Mouse (Mus musculus): ENCODE data around the gene Hnrnpa1. TPM values are rescaled to one million over a fixed set of nuclear protein-coding genes. Genes with fewer than 3 reads are reported as not detected.

Hnrnpa1 gene
- polyA plus RNA-seq, 1 experiment from 2014 or later = 457 TPM

GRCm38 (mm10) chr15:103214149-103214548 lies 26.1 kb upstream of the Hnrnpa1 start:
- ATAC-seq (ENCODE audit: insufficient number of reproducible peaks, insufficient read depth, low FRiP score, low read depth) = no peak
- Histone ChIP-seq H3K27me3 (ENCODE audit: control insufficient read depth, insufficient read depth, low read length) (no peaks in the 10 kb centered on the region), H3K9ac (ENCODE audit: low read length) (peak overlapping the region; percentile 61), H3K9me3 (ENCODE audit: control insufficient read depth, low read length) (no peaks in the 10 kb centered on the region), H3K4me1 (ENCODE audit: control insufficient read depth in 2 of 2, insufficient read depth in 2 of 2, low read length in 2 of 2) (peaks cover 13 to 20% of the 10 kb centered on the region in 2 experiments), H3K4me2 (ENCODE audit: low read length) (peak overlapping the region; percentile 78), H3K4me3 (ENCODE audit: control insufficient read depth in 1 of 2, insufficient read depth in 1 of 2, low read depth in 1 of 2, low read length in 2 of 2) (peak overlapping the region in 1 of 2 experiments; percentile 23; a peak in 3 of 4 replicates), H3K36me3 (ENCODE audit: control insufficient read depth, insufficient read depth, low read length) (peaks cover 42% of the 10 kb centered on the region), H3K27ac (replicated peaks in 1 of 2; ENCODE audit: control insufficient read depth in 1 of 2, insufficient read depth in 1 of 2, low read depth in 2 of 2, low read length in 2 of 2) (peak overlapping the region; percentile 46 to 75)
- WGBS = 17% methylated on average over 2 of the region's 2 CpGs

GRCm38 (mm10) chr15:103214971-103215907 lies 25.0 kb upstream of the Hnrnpa1 start:
- peak; percentile 89 for ATAC-seq (ENCODE audit: insufficient number of reproducible peaks, insufficient read depth, low FRiP score, low read depth)
- WGBS = 2% methylated on average over 15 of the region's 15 CpGs

GRCm38 (mm10) chr15:103216052-103216451 lies 24.2 kb upstream of the Hnrnpa1 start:
- Histone ChIP-seq H3K4me1 (ENCODE audit: control insufficient read depth in 2 of 2, insufficient read depth in 2 of 2, low read length in 2 of 2) (peaks cover 13 to 29% of the 10 kb centered on the region in 2 experiments), H3K9ac (ENCODE audit: low read length) (peak overlapping the region; percentile 75)

More at GRCm38 (mm10) chr15:103214971-103215907, 25.0 kb upstream of the Hnrnpa1 start:
- H3K4me2 ChIP-seq (ENCODE audit: low read length) = peak overlapping the region; percentile 78
- peak overlapping the region; percentile 75 for H3K9ac ChIP-seq (ENCODE audit: low read length)
- no peaks in the 10 kb centered on the region for H3K9me3 ChIP-seq (ENCODE audit: control insufficient read depth, low read length)
- no peaks in the 10 kb centered on the region for H3K27me3 ChIP-seq (ENCODE audit: control insufficient read depth, insufficient read depth, low read length)
- H3K27ac ChIP-seq (replicated peaks in 1 of 2; ENCODE audit: control insufficient read depth in 1 of 2, insufficient read depth in 1 of 2, low read depth in 2 of 2, low read length in 2 of 2) = peak overlapping the region; percentile 87 to 96
- peak overlapping the region; percentile 42 to 50 for H3K4me3 ChIP-seq (ENCODE audit: control insufficient read depth in 1 of 2, insufficient read depth in 1 of 2, low read depth in 1 of 2, low read length in 2 of 2)
- H3K4me1 ChIP-seq (ENCODE audit: control insufficient read depth in 2 of 2, insufficient read depth in 2 of 2, low read length in 2 of 2) = peaks cover 13 to 21% of the 10 kb centered on the region in 2 experiments
- H3K36me3 ChIP-seq (ENCODE audit: control insufficient read depth, insufficient read depth, low read length) = peaks cover 31% of the 10 kb centered on the region

GRCm38 (mm10) chr15:103220785-103221184 lies 19.4 kb upstream of the Hnrnpa1 start:
- peak overlapping the region; percentile 70 to 88 for H3K27ac ChIP-seq (replicated peaks in 1 of 2; ENCODE audit: control insufficient read depth in 1 of 2, insufficient read depth in 1 of 2, low read depth in 2 of 2, low read length in 2 of 2)
- H3K36me3 ChIP-seq (ENCODE audit: control insufficient read depth, insufficient read depth, low read length) = 0 out of 2 replicates have a peak, but pooled peaks cover 2% of the 10 kb centered on the region
- no peak overlapping the region for H3K4me3 ChIP-seq (ENCODE audit: control insufficient read depth in 1 of 2, insufficient read depth in 1 of 2, low read depth in 1 of 2, low read length in 2 of 2)
- peaks cover 5 to 27% of the 10 kb centered on the region in 2 experiments for H3K4me1 ChIP-seq (ENCODE audit: control insufficient read depth in 2 of 2, insufficient read depth in 2 of 2, low read length in 2 of 2)
- H3K9ac ChIP-seq (ENCODE audit: low read length) = peak overlapping the region; percentile 42
- H3K27me3 ChIP-seq (ENCODE audit: control insufficient read depth, insufficient read depth, low read length) = no peaks in the 10 kb centered on the region
- ATAC-seq (ENCODE audit: insufficient number of reproducible peaks, insufficient read depth, low FRiP score, low read depth) = 0 out of 2 replicates have a peak, but pooled peaks have one; percentile 30
- H3K4me2 ChIP-seq (ENCODE audit: low read length) = peak overlapping the region; percentile 48
- H3K9me3 ChIP-seq (ENCODE audit: control insufficient read depth, low read length) = no peaks in the 10 kb centered on the region
- 5% methylated on average over 3 of the region's 3 CpGs for WGBS

More at GRCm38 (mm10) chr15:103216052-103216451, 24.2 kb upstream of the Hnrnpa1 start:
- peak overlapping the region; percentile 87 to 96 for H3K27ac ChIP-seq (replicated peaks in 1 of 2; ENCODE audit: control insufficient read depth in 1 of 2, insufficient read depth in 1 of 2, low read depth in 2 of 2, low read length in 2 of 2)
- no peaks in the 10 kb centered on the region for H3K9me3 ChIP-seq (ENCODE audit: control insufficient read depth, low read length)
- WGBS = 53% methylated on average over 2 of the region's 2 CpGs
- no peaks in the 10 kb centered on the region for H3K27me3 ChIP-seq (ENCODE audit: control insufficient read depth, insufficient read depth, low read length)
- peaks cover 23% of the 10 kb centered on the region for H3K36me3 ChIP-seq (ENCODE audit: control insufficient read depth, insufficient read depth, low read length)
- no peak overlapping the region; a peak in 1 of 4 replicates for H3K4me3 ChIP-seq (ENCODE audit: control insufficient read depth in 1 of 2, insufficient read depth in 1 of 2, low read depth in 1 of 2, low read length in 2 of 2)
- ATAC-seq (ENCODE audit: insufficient number of reproducible peaks, insufficient read depth, low FRiP score, low read depth) = no peak
- peak overlapping the region; percentile 78 for H3K4me2 ChIP-seq (ENCODE audit: low read length)

GRCm38 (mm10) chr15:103221386-103221785 lies 18.8 kb upstream of the Hnrnpa1 start:
- peak overlapping the region; percentile 70 to 88 for H3K27ac ChIP-seq (replicated peaks in 1 of 2; ENCODE audit: control insufficient read depth in 1 of 2, insufficient read depth in 1 of 2, low read depth in 2 of 2, low read length in 2 of 2)
- H3K4me3 ChIP-seq (ENCODE audit: control insufficient read depth in 1 of 2, insufficient read depth in 1 of 2, low read depth in 1 of 2, low read length in 2 of 2) = no peak overlapping the region
- peak overlapping the region; percentile 48 for H3K4me2 ChIP-seq (ENCODE audit: low read length)
- peaks cover 0 to 22% of the 10 kb centered on the region in 2 experiments; a peak in 3 of 4 replicates for H3K4me1 ChIP-seq (ENCODE audit: control insufficient read depth in 2 of 2, insufficient read depth in 2 of 2, low read length in 2 of 2)
- peak overlapping the region; percentile 42 for H3K9ac ChIP-seq (ENCODE audit: low read length)
- 0 out of 2 replicates have a peak, but pooled peaks cover 2% of the 10 kb centered on the region for H3K36me3 ChIP-seq (ENCODE audit: control insufficient read depth, insufficient read depth, low read length)
- whole genome bisulfite sequencing = 75% methylated on average over 1 of the region's 1 CpGs
- ATAC-seq (ENCODE audit: insufficient number of reproducible peaks, insufficient read depth, low FRiP score, low read depth) = no peak
- no peaks in the 10 kb centered on the region for H3K9me3 ChIP-seq (ENCODE audit: control insufficient read depth, low read length)
- H3K27me3 ChIP-seq (ENCODE audit: control insufficient read depth, insufficient read depth, low read length) = no peaks in the 10 kb centered on the region

GRCm38 (mm10) chr15:103224161-103224560 lies 16.1 kb upstream of the Hnrnpa1 start:
- no peaks in the 10 kb centered on the region for H3K9me3 ChIP-seq (ENCODE audit: control insufficient read depth, low read length)
- no peak overlapping the region for H3K4me2 ChIP-seq (ENCODE audit: low read length)
- peaks cover 0 to 34% of the 10 kb centered on the region in 2 experiments; a peak in 3 of 4 replicates for H3K4me1 ChIP-seq (ENCODE audit: control insufficient read depth in 2 of 2, insufficient read depth in 2 of 2, low read length in 2 of 2)
- WGBS = 80% methylated on average over 2 of the region's 2 CpGs
- no peak overlapping the region for H3K4me3 ChIP-seq (ENCODE audit: control insufficient read depth in 1 of 2, insufficient read depth in 1 of 2, low read depth in 1 of 2, low read length in 2 of 2)
- H3K27ac ChIP-seq (replicated peaks in 1 of 2; ENCODE audit: control insufficient read depth in 1 of 2, insufficient read depth in 1 of 2, low read depth in 2 of 2, low read length in 2 of 2) = no peak overlapping the region
- no peaks in the 10 kb centered on the region for H3K36me3 ChIP-seq (ENCODE audit: control insufficient read depth, insufficient read depth, low read length)
- no peak for ATAC-seq (ENCODE audit: insufficient number of reproducible peaks, insufficient read depth, low FRiP score, low read depth)
- H3K27me3 ChIP-seq (ENCODE audit: control insufficient read depth, insufficient read depth, low read length) = no peaks in the 10 kb centered on the region
- H3K9ac ChIP-seq (ENCODE audit: low read length) = no peak overlapping the region

GRCm38 (mm10) chr15:103227022-103227421 lies 13.2 kb upstream of the Hnrnpa1 start:
- H3K27ac ChIP-seq (replicated peaks in 1 of 2; ENCODE audit: control insufficient read depth in 1 of 2, insufficient read depth in 1 of 2, low read depth in 2 of 2, low read length in 2 of 2) = no peak overlapping the region

More at GRCm38 (mm10) chr15:103227022-103227421, 13.2 kb upstream of the Hnrnpa1 start:
- Histone ChIP-seq H3K9ac (ENCODE audit: low read length) (no peak overlapping the region), H3K4me3 (ENCODE audit: control insufficient read depth in 1 of 2, insufficient read depth in 1 of 2, low read depth in 1 of 2, low read length in 2 of 2) (no peak overlapping the region), H3K36me3 (ENCODE audit: control insufficient read depth, insufficient read depth, low read length) (no peaks in the 10 kb centered on the region), H3K27me3 (ENCODE audit: control insufficient read depth, insufficient read depth, low read length) (no peaks in the 10 kb centered on the region), H3K4me2 (ENCODE audit: low read length) (no peak overlapping the region), H3K9me3 (ENCODE audit: control insufficient read depth, low read length) (no peaks in the 10 kb centered on the region), H3K4me1 (ENCODE audit: control insufficient read depth in 2 of 2, insufficient read depth in 2 of 2, low read length in 2 of 2) (peaks cover 0 to 25% of the 10 kb centered on the region in 2 experiments; a peak in 2 of 4 replicates)
- no peak for ATAC-seq (ENCODE audit: insufficient number of reproducible peaks, insufficient read depth, low FRiP score, low read depth)
- 92% methylated on average over 3 of the region's 3 CpGs for WGBS

All from heart, embryonic 14.5 days (tissue).